Mouse (Mus musculus): ENCODE measurements around the gene Cdh5. TPM values are rescaled to one million over a fixed set of nuclear protein-coding genes. Genes with fewer than 3 reads are reported as not detected.
"Not testable (repeated sequence)": the region's sequence is repeated elsewhere in the genome, so short reads cannot be mapped to it uniquely, and the experiment has no call there.

Gene Cdh5
- polyA plus RNA-seq, 1 experiment from 2014 or later, result 36.8 TPM

DNA sequence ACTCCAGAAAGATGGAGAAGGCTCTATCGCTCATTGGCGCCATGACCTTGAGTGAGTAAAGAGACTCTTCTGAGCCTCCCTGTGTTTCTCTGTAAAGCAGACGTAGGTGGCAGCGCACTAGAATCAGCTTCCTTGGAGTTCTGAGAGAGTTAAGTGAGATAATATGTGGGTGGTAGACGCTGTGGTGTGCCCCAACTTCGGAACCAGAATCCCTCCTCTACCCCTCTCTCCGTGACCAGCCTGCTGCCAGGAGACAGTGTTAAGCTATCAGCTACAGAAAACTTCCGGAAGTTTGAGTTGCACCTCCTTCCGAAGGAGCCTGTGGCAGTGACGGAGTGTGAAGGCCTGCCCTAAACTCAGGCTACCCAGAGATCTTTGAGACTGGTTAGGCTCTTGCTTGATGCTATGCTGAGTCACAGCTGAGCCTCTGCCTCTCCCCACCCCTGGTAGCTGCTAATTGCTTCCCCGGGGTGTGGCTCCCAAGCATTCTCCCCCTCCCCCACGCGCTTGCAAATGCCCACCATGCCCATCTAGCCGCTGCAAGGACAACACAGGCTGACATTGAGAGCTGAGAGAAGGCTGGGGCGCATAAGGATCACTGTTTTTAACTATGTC is 32.9 kb upstream of the Cdh5 start:
- Histone ChIP-seq H3K4me3 (ENCODE audit: low read length) (no peak overlapping the region), H3K9me3 (ENCODE audit: control insufficient read depth, low read length) (no peaks in the 10 kb centered on the region), H3K27me3 (ENCODE audit: control insufficient read depth, insufficient read depth, low read length) (no peaks in the 10 kb centered on the region), H3K9ac (ENCODE audit: low read depth, low read length) (no peak overlapping the region), H3K27ac (ENCODE audit: low read depth, low read length) (no peak overlapping the region), H3K36me3 (ENCODE audit: control insufficient read depth, insufficient read depth, low read length) (no peaks in the 10 kb centered on the region), H3K4me2 (replicated peaks; ENCODE audit: low read depth, low read length) (no peak overlapping the region), H3K4me1 (ENCODE audit: control insufficient read depth, insufficient read depth, low read length) (no peaks in the 10 kb centered on the region)
- WGBS, result 74% methylated on average over 15 of the region's 15 CpGs
- ATAC-seq (ENCODE audit: low FRiP score, low TSS enrichment), result no peak

DNA sequence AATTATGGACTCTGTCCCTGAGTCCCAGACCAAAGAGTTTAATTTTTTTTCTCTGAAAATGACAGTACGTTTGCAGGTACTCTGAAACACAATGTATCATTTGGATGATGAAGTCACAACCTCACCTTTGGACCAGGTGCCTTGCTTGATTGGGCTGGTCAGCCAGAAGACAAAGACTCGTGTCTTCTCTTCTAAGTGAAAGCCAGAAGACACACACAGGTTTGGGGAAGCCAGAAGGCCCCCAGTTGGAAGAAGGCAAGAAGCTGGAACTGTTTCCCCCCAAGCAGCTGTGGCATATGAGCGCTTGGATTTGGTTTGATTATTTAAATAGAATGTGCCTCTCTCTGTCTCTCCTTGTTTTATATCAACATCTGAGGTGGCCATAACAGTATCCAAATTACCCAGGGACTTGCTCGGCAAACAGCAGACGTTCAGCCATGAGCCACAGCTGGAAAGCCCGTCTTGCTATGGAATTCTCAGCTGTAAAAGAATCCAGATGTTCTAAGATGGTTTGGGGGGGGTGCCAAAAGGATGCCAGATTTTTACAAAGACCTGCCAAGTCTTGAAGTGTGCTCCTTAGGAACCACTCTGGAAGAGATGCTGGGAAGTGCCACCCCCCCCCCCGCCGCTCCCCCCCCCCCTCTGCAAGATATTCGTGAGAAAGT is 31.1 kb upstream of the Cdh5 start:
- not testable (repeated sequence) for H3K4me3 ChIP-seq (ENCODE audit: low read length); ATAC-seq (ENCODE audit: low FRiP score, low TSS enrichment); H3K9ac ChIP-seq (ENCODE audit: low read depth, low read length); H3K9me3 ChIP-seq (ENCODE audit: control insufficient read depth, low read length); H3K4me1 ChIP-seq (ENCODE audit: control insufficient read depth, insufficient read depth, low read length); H3K27me3 ChIP-seq (ENCODE audit: control insufficient read depth, insufficient read depth, low read length); H3K36me3 ChIP-seq (ENCODE audit: control insufficient read depth, insufficient read depth, low read length); H3K27ac ChIP-seq (ENCODE audit: low read depth, low read length); H3K4me2 ChIP-seq (replicated peaks; ENCODE audit: low read depth, low read length)
- 76% methylated on average over 9 of the region's 9 CpGs for WGBS

DNA sequence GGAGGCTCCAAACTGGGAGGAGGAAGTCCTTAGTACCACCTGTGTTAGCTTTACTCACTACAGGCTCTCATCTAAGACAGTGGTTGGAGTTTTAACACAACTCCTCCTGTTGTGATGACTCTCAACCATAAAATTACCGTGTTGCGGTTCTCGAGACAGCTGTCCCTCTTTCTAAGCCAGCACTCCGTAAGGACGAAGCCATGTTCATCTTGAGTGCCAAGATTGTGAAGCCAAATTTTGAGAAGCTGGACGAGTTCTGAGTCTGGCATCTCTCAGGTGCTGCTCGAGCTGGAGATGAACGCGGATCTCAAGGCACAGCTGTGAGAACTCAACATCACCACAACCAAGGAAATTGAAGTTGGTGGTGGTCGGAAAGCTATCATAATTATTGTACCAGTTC is 30.5 kb upstream of the Cdh5 start:
- Histone ChIP-seq H3K4me3 (ENCODE audit: low read length) (no peak overlapping the region), H3K27ac (ENCODE audit: low read depth, low read length) (no peak overlapping the region), H3K27me3 (ENCODE audit: control insufficient read depth, insufficient read depth, low read length) (no peaks in the 10 kb centered on the region), H3K9ac (ENCODE audit: low read depth, low read length) (no peak overlapping the region), H3K4me2 (replicated peaks; ENCODE audit: low read depth, low read length) (no peak overlapping the region), H3K4me1 (ENCODE audit: control insufficient read depth, insufficient read depth, low read length) (no peaks in the 10 kb centered on the region), H3K36me3 (ENCODE audit: control insufficient read depth, insufficient read depth, low read length) (no peaks in the 10 kb centered on the region), H3K9me3 (ENCODE audit: control insufficient read depth, low read length) (no peaks in the 10 kb centered on the region)
- 94% methylated on average over 10 of the region's 10 CpGs for WGBS
- ATAC-seq (ENCODE audit: low FRiP score, low TSS enrichment), result no peak

DNA sequence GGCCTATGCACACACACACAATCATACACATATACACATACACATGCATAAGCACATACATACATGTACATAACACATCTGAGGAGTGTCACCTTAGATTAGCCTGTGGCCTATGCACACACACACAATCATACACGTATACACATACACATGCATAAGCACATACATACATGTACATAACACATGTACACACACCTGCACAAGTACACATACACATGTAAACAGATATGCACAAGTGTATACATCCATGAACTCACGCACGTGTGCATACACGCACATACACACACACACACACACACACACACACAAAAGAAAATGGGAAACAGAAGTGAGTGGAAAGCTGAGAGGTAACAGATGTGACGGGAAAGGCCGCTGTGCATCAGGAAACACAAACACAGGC is 26.3 kb upstream of the Cdh5 start:
- Histone ChIP-seq H3K27me3 (ENCODE audit: control insufficient read depth, insufficient read depth, low read length) (no peaks in the 10 kb centered on the region), H3K27ac (ENCODE audit: low read depth, low read length) (no peak overlapping the region), H3K4me1 (ENCODE audit: control insufficient read depth, insufficient read depth, low read length) (no peaks in the 10 kb centered on the region), H3K4me3 (ENCODE audit: low read length) (no peak overlapping the region), H3K9me3 (ENCODE audit: control insufficient read depth, low read length) (no peaks in the 10 kb centered on the region), H3K36me3 (ENCODE audit: control insufficient read depth, insufficient read depth, low read length) (no peaks in the 10 kb centered on the region), H3K9ac (ENCODE audit: low read depth, low read length) (no peak overlapping the region), H3K4me2 (replicated peaks; ENCODE audit: low read depth, low read length) (no peak overlapping the region)
- WGBS, result 87% methylated on average over 6 of the region's 6 CpGs
- no peak for ATAC-seq (ENCODE audit: low FRiP score, low TSS enrichment)

DNA sequence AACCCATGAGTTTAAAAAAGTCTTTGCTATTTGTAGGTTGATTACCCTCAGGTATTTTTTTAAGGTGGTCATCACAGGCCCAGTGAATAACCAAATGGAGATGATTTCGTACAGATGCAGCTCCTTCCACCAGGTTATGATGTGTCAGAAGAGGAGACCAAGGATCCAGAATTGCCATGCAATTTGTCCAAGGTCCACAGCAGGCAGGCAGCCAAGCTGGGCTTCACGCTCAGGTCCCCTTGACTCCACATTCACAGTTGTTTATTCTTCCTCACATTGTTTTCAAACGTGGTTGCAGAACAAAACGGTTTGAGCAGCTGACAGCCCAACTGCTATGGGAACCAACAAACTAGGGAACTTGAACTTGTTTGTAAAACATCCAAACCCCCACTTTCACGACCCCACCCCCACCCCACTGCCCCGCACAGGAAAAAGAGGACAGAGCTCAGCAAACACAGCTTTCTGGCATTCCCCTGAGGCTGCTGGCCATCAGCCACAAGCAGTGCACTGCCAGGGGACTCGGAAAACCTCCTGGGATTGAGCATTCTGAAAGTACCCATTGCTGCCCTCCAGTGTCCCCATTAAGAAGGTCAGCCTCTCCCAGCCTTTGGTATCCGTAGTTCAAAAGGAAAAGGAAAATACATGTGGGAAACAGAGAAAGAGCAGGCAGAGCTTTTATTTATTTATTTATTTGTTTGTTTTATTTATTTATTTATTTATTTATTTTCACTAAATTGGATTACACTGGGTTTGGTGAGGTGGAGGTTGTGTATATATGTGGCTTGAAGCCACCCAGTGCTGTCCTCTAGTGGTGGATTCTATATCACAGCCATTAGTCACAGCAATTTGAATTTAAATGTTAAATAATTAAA is 24.6 kb upstream of the Cdh5 start:
- no peak overlapping the region for H3K4me3 ChIP-seq (ENCODE audit: low read length)
- no peaks in the 10 kb centered on the region for H3K9me3 ChIP-seq (ENCODE audit: control insufficient read depth, low read length)
- ATAC-seq (ENCODE audit: low FRiP score, low TSS enrichment), result peak; percentile 62
- no peaks in the 10 kb centered on the region for H3K4me1 ChIP-seq (ENCODE audit: control insufficient read depth, insufficient read depth, low read length)
- H3K27me3 ChIP-seq (ENCODE audit: control insufficient read depth, insufficient read depth, low read length), result no peaks in the 10 kb centered on the region
- no peak overlapping the region for H3K27ac ChIP-seq (ENCODE audit: low read depth, low read length)
- no peak overlapping the region for H3K9ac ChIP-seq (ENCODE audit: low read depth, low read length)
- no peaks in the 10 kb centered on the region for H3K36me3 ChIP-seq (ENCODE audit: control insufficient read depth, insufficient read depth, low read length)
- 25% methylated on average over 8 of the region's 8 CpGs for WGBS
- no peak overlapping the region for H3K4me2 ChIP-seq (replicated peaks; ENCODE audit: low read depth, low read length)

DNA sequence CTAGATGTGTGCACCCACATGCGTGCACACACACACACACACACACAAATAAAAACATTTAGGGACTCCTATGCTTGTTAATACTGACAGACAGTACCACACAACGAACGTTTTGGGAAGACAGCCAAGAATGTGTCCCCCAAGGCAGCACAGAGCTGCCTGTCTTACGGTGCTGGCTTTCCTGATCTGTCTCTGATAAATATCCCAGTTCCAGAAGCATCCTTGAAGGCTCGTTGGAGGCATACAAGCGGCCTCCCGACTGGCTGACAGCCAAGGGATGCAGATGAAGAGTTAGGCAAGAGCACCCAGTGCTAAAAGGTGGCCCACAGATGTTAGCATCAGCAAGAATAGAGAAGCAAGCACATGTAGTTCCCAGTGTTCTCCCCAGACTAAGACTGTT is 23.3 kb upstream of the Cdh5 start:
- no peaks in the 10 kb centered on the region for H3K27me3 ChIP-seq (ENCODE audit: control insufficient read depth, insufficient read depth, low read length)
- no peak for ATAC-seq (ENCODE audit: low FRiP score, low TSS enrichment)
- H3K4me2 ChIP-seq (replicated peaks; ENCODE audit: low read depth, low read length), result no peak overlapping the region
- H3K27ac ChIP-seq (ENCODE audit: low read depth, low read length), result no peak overlapping the region
- no peaks in the 10 kb centered on the region for H3K9me3 ChIP-seq (ENCODE audit: control insufficient read depth, low read length)
- no peaks in the 10 kb centered on the region for H3K4me1 ChIP-seq (ENCODE audit: control insufficient read depth, insufficient read depth, low read length)
- H3K9ac ChIP-seq (ENCODE audit: low read depth, low read length), result no peak overlapping the region
- 64% methylated on average over 7 of the region's 7 CpGs for WGBS
- H3K36me3 ChIP-seq (ENCODE audit: control insufficient read depth, insufficient read depth, low read length), result no peaks in the 10 kb centered on the region
- H3K4me3 ChIP-seq (ENCODE audit: low read length), result no peak overlapping the region

DNA sequence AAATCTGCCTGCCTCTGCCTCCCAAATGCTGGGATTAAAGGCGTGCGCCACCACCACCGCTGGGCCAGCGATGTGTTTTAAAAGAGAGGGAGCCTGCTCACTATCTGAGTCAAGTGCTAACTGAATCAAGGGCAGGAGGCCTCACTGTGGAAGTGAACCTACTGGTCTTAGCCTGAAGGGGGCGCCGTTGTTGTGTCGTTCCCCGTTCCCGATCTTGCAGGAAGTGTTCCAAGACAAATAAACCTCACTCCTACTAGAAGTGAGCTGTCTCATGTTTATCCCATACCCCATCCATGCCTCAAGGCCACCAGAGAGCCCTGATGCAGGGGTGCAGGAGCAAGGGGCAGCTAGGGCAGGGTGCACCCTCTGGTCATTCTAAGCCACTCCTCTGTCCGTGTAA is 16.1 kb upstream of the Cdh5 start:
- Histone ChIP-seq H3K27me3 (ENCODE audit: control insufficient read depth, insufficient read depth, low read length) (no peaks in the 10 kb centered on the region), H3K36me3 (ENCODE audit: control insufficient read depth, insufficient read depth, low read length) (no peaks in the 10 kb centered on the region), H3K27ac (ENCODE audit: low read depth, low read length) (no peak overlapping the region), H3K9ac (ENCODE audit: low read depth, low read length) (no peak overlapping the region), H3K4me2 (replicated peaks; ENCODE audit: low read depth, low read length) (no peak overlapping the region), H3K4me3 (ENCODE audit: low read length) (no peak overlapping the region), H3K9me3 (ENCODE audit: control insufficient read depth, low read length) (no peaks in the 10 kb centered on the region), H3K4me1 (ENCODE audit: control insufficient read depth, insufficient read depth, low read length) (no peaks in the 10 kb centered on the region)
- 75% methylated on average over 10 of the region's 10 CpGs for WGBS
- ATAC-seq (ENCODE audit: low FRiP score, low TSS enrichment), result no peak

DNA sequence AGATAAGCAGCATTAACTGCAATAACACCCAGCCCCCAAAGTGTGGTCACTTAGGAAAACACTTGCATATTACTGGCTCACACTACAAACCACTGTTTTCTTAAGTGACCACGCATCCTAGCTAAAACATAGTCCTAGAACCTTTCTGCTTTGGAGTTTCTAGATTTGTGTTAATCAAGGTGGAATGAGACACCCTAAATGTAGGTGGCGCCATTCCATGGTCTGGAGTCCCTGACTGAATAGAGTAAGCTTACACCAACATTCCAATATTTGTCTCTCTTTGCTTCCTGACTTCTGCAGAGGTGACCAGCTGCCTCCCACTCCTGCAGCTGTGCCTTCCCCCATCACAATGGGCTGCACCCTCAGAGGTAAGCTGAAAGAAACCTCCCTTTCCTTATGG is 14.8 kb upstream of the Cdh5 start:
- ATAC-seq (ENCODE audit: low FRiP score, low TSS enrichment), result no peak
- no peaks in the 10 kb centered on the region for H3K4me1 ChIP-seq (ENCODE audit: control insufficient read depth, insufficient read depth, low read length)
- 73% methylated on average over 2 of the region's 2 CpGs for WGBS

DNA sequence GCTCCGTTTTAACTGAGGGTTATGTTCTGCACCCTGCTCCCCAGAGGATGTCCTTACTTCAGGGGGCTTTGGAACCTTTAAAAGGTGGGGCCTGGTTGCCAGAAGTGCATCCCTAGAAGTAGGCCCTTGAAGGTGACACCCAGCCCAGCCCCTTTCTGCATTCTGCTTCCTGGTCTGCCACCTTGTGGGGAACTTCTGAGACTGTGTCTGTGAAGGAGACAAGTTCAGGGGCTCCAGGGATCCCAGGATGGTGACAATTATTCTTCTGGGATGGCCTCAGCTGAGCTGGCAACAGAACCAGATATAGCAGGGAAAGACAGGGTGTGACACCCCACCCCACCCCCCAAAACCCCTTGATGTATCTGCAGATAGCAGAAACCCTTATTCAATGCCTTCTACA is 14.3 kb upstream of the Cdh5 start:
- no peak overlapping the region for H3K9ac ChIP-seq (ENCODE audit: low read depth, low read length)
- 32% methylated on average over 1 of the region's 1 CpGs for WGBS
- H3K4me1 ChIP-seq (ENCODE audit: control insufficient read depth, insufficient read depth, low read length), result no peaks in the 10 kb centered on the region
- no peak overlapping the region for H3K27ac ChIP-seq (ENCODE audit: low read depth, low read length)
- H3K36me3 ChIP-seq (ENCODE audit: control insufficient read depth, insufficient read depth, low read length), result no peaks in the 10 kb centered on the region
- no peaks in the 10 kb centered on the region for H3K27me3 ChIP-seq (ENCODE audit: control insufficient read depth, insufficient read depth, low read length)
- no peak overlapping the region for H3K4me2 ChIP-seq (replicated peaks; ENCODE audit: low read depth, low read length)
- no peaks in the 10 kb centered on the region for H3K9me3 ChIP-seq (ENCODE audit: control insufficient read depth, low read length)
- H3K4me3 ChIP-seq (ENCODE audit: low read length), result no peak overlapping the region
- no peak; the same call in 1 of the 2 replicates for ATAC-seq (ENCODE audit: low FRiP score, low TSS enrichment)

More for the DNA sequence above, 14.8 kb upstream of the Cdh5 start:
- Histone ChIP-seq H3K27ac (ENCODE audit: low read depth, low read length) (no peak overlapping the region), H3K4me2 (replicated peaks; ENCODE audit: low read depth, low read length) (no peak overlapping the region), H3K4me3 (ENCODE audit: low read length) (no peak overlapping the region), H3K27me3 (ENCODE audit: control insufficient read depth, insufficient read depth, low read length) (no peaks in the 10 kb centered on the region), H3K9ac (ENCODE audit: low read depth, low read length) (no peak overlapping the region), H3K9me3 (ENCODE audit: control insufficient read depth, low read length) (no peaks in the 10 kb centered on the region), H3K36me3 (ENCODE audit: control insufficient read depth, insufficient read depth, low read length) (no peaks in the 10 kb centered on the region)
